8 mouse cellular contexts compared by ENCODE assay signal in genomic region chr10:88376770-88377169, GRCm38 (mm10). TPM values are rescaled to one million over a fixed set of nuclear protein-coding genes. Genes with fewer than 3 reads are reported as not detected.
DNase-seq lines count a peak whose midpoint lies in the region; ATAC-seq and TF ChIP-seq lines count a peak whose summit lies in the region.

No protein-coding gene starts in this region.

- 3% methylated on average over 11 of the region's 11 CpGs for WGBS in intestine, postnatal 0 days
- WGBS in intestine, embryonic 15.5 days = 8% methylated on average over 11 of the region's 11 CpGs
- 3% methylated on average over 11 of the region's 11 CpGs for WGBS in forebrain, postnatal 0 days
- WGBS in stomach, embryonic 15.5 days = 6% methylated on average over 11 of the region's 11 CpGs

- H3K36me3 ChIP-seq in intestine, postnatal 0 days (ENCODE audit: control insufficient read depth, insufficient read depth) = no peaks in the 10 kb centered on the region
- no peaks in the 10 kb centered on the region for H3K36me3 ChIP-seq in intestine, embryonic 15.5 days
- no peaks in the 10 kb centered on the region for H3K36me3 ChIP-seq in forebrain, postnatal 0 days (ENCODE audit: insufficient read depth)
- H3K36me3 ChIP-seq in stomach, embryonic 15.5 days = no peaks in the 10 kb centered on the region

- DNase-seq in cerebellum, adult 11-12 months = peak; percentile 88
- peak; percentile 91 for DNase-seq in forebrain, postnatal 0 days
- peak; percentile 96 to 98 for DNase-seq in left cerebral cortex, postnatal 14 days (ENCODE audit: low spot score in 2 of 2)
- DNase-seq in natural killer cell, adult 2 months (ENCODE audit: low spot score in 2 of 2) = peak; percentile 87

- no peak overlapping the region for H3K27ac ChIP-seq in intestine, postnatal 0 days (ENCODE audit: low read depth, low read length)
- no peak overlapping the region for H3K27ac ChIP-seq in intestine, embryonic 15.5 days
- no peak overlapping the region for H3K27ac ChIP-seq in forebrain, postnatal 0 days (ENCODE audit: low read depth, low read length)
- H3K27ac ChIP-seq in stomach, embryonic 15.5 days = no peak overlapping the region

- H3K9ac ChIP-seq in intestine, postnatal 0 days (ENCODE audit: low read depth, low read length) = no peak overlapping the region
- no peak overlapping the region for H3K9ac ChIP-seq in intestine, embryonic 15.5 days
- no peak overlapping the region for H3K9ac ChIP-seq in forebrain, postnatal 0 days
- no peak overlapping the region for H3K9ac ChIP-seq in stomach, embryonic 15.5 days

- TF ChIP-seq CTCF in intestine, postnatal 0 days (IDR thresholded peaks at IDR 0.05; ENCODE audit: low read depth) = peak; percentile 99
- TF ChIP-seq CTCF in forebrain, postnatal 0 days (IDR thresholded peaks at IDR 0.05; ENCODE audit: low read depth) = peak; percentile 98

- ATAC-seq in intestine, postnatal 0 days = no peak
- no peak for ATAC-seq in intestine, embryonic 15.5 days
- ATAC-seq in forebrain, postnatal 0 days = peak; percentile 37
- ATAC-seq in hematopoietic stem cell, adult 5-6 weeks (replicated peaks in 1 of 2; ENCODE audit: insufficient read depth in 1 of 2, low FRiP score in 2 of 2, low TSS enrichment in 1 of 2, low read depth in 1 of 2, poor library complexity in 2 of 2, severe bottlenecking in 2 of 2) = peak; percentile 59
- ATAC-seq in stomach, embryonic 15.5 days (ENCODE audit: insufficient read depth, low FRiP score, low read depth) = no peak

- H3K4me2 ChIP-seq in intestine, postnatal 0 days (replicated peaks; ENCODE audit: low read depth) = 0 out of 2 replicates have a peak overlapping the region, but pooled peaks have one; percentile 6
- H3K4me2 ChIP-seq in intestine, embryonic 15.5 days (replicated peaks) = no peak overlapping the region
- peak overlapping the region; percentile 40 for H3K4me2 ChIP-seq in forebrain, postnatal 0 days (ENCODE audit: low read depth)
- H3K4me2 ChIP-seq in stomach, embryonic 15.5 days = peak overlapping the region; percentile 32; the same call in 1 of the 2 replicates

- intact Hi-C loops in left cerebral cortex, postnatal 14 days (cut with DNase I) = loop anchor here (5.0 kb wide), 2 partner anchors 291 to 351 kb away; no protein-coding TSS in a partner anchor

- H3K9me3 ChIP-seq in intestine, postnatal 0 days (ENCODE audit: control insufficient read depth) = no peaks in the 10 kb centered on the region
- H3K9me3 ChIP-seq in intestine, embryonic 15.5 days = no peaks in the 10 kb centered on the region
- H3K9me3 ChIP-seq in forebrain, postnatal 0 days (ENCODE audit: low read length) = no peaks in the 10 kb centered on the region
- H3K9me3 ChIP-seq in stomach, embryonic 15.5 days = no peaks in the 10 kb centered on the region

- H3K4me3 ChIP-seq in intestine, postnatal 0 days (ENCODE audit: low read depth, low read length) = no peak overlapping the region
- no peak overlapping the region for H3K4me3 ChIP-seq in intestine, embryonic 15.5 days (replicated peaks)
- no peak overlapping the region for H3K4me3 ChIP-seq in forebrain, postnatal 0 days (ENCODE audit: low read depth, low read length)
- H3K4me3 ChIP-seq in stomach, embryonic 15.5 days (replicated peaks) = no peak overlapping the region

- no peaks in the 10 kb centered on the region for H3K4me1 ChIP-seq in intestine, postnatal 0 days (replicated peaks; ENCODE audit: control insufficient read depth, insufficient read depth, low read length)
- peaks cover 8% of the 10 kb centered on the region for H3K4me1 ChIP-seq in intestine, embryonic 15.5 days (replicated peaks)
- 0 out of 2 replicates have a peak, but pooled peaks cover 7% of the 10 kb centered on the region for H3K4me1 ChIP-seq in forebrain, postnatal 0 days (ENCODE audit: insufficient read depth)
- H3K4me1 ChIP-seq in stomach, embryonic 15.5 days = peaks cover 9% of the 10 kb centered on the region

- H3K27me3 ChIP-seq in intestine, postnatal 0 days (replicated peaks; ENCODE audit: control insufficient read depth, insufficient read depth, low read length) = no peaks in the 10 kb centered on the region
- no peaks in the 10 kb centered on the region for H3K27me3 ChIP-seq in intestine, embryonic 15.5 days (replicated peaks)
- no peaks in the 10 kb centered on the region for H3K27me3 ChIP-seq in forebrain, postnatal 0 days (ENCODE audit: insufficient read depth, low read length)
- no peaks in the 10 kb centered on the region for H3K27me3 ChIP-seq in stomach, embryonic 15.5 days (replicated peaks)

RNA-seq across cellular contexts. Expression of gene Dram1, which starts 2.1 kb away (rescaled TPM):
- polyA plus RNA-seq in intestine, postnatal 0 days (2015; fragmentation: Nextera tagmentation; extraction: Ambion mirVana) = 2.0 and 2.1 TPM in 2 replicates
- polyA plus RNA-seq in intestine, embryonic 15.5 days (2015; fragmentation: Nextera tagmentation; extraction: Ambion mirVana) = 3.8 and 4.1 TPM in 2 replicates
- total RNA-seq in forebrain, postnatal 0 days (2014; rRNA removed) = 0.62 and 0.85 TPM in 2 replicates
- 0.58 and 0.92 TPM in 2 replicates for polyA plus RNA-seq in forebrain, postnatal 0 days (2015; fragmentation: Nextera tagmentation; extraction: Ambion mirVana)
- total RNA-seq in hematopoietic stem cell, adult 5-6 weeks (2017) = 1.5 and 7.1 TPM in 2 replicates
- total RNA-seq in left cerebral cortex, postnatal 14 days (2021) = 1 to 10 TPM in 1 of 2 experiments, under 1 TPM in 1; 0.85 to 1.5 TPM
- 6.4 and 7.9 TPM in 2 replicates for polyA plus RNA-seq in stomach, embryonic 15.5 days (2015; fragmentation: Nextera tagmentation; extraction: Ambion mirVana)

RNA-seq across cellular contexts. Expression of gene Gnptab, which starts 2.2 kb away (rescaled TPM):
- polyA plus RNA-seq in intestine, postnatal 0 days (2015; fragmentation: Nextera tagmentation; extraction: Ambion mirVana) = 6.2 and 6.7 TPM in 2 replicates
- polyA plus RNA-seq in intestine, embryonic 15.5 days (2015; fragmentation: Nextera tagmentation; extraction: Ambion mirVana) = 15.9 and 16.3 TPM in 2 replicates
- total RNA-seq in forebrain, postnatal 0 days (2014; rRNA removed) = 44.0 and 51.9 TPM in 2 replicates
- polyA plus RNA-seq in forebrain, postnatal 0 days (2015; fragmentation: Nextera tagmentation; extraction: Ambion mirVana) = 16.7 and 21.3 TPM in 2 replicates
- total RNA-seq in hematopoietic stem cell, adult 5-6 weeks (2017) = 55.6 and 65.2 TPM in 2 replicates
- total RNA-seq in left cerebral cortex, postnatal 14 days (2021) = 10 to 100 TPM; 81.4 to 93.4 TPM
- polyA plus RNA-seq in stomach, embryonic 15.5 days (2015; fragmentation: Nextera tagmentation; extraction: Ambion mirVana) = 9.9 and 11.6 TPM in 2 replicates

Comparison
In these comparisons a context has a peak if more than half of its experiments do, and no peak if none do; other contexts are left out.
1. ATAC-seq: peak in forebrain, postnatal 0 days (single experiment) and hematopoietic stem cell, adult 5-6 weeks (2 of 2); none in intestine, postnatal 0 days (single experiment), intestine, embryonic 15.5 days (single experiment) and stomach, embryonic 15.5 days (single experiment).
2. Peak in every context shown above with its lines, with median percentiles within 50 percentile points of each other: DNase-seq.